Mouse (Mus musculus): Measurements from ENCODE around the gene Pde4b.
A peak's percentile ranks its signal among the peaks of the same experiment; 100 is the strongest.

The Pde4b gene

GRCm38 (mm10) chr4:102539598-102540180 lies 452.3 kb downstream of the Pde4b start:
- DNase-seq (ENCODE audit: low spot score) = no peak

- no peak for DNase-seq (ENCODE audit: low spot score)
These were observed 455.6 kb downstream of the Pde4b start for GRCm38 (mm10) chr4:102542976-102543375.

GRCm38 (mm10) chr4:102545226-102545625 lies 457.9 kb downstream of the Pde4b start:
- DNase-seq (ENCODE audit: low spot score) = no peak

DNA sequence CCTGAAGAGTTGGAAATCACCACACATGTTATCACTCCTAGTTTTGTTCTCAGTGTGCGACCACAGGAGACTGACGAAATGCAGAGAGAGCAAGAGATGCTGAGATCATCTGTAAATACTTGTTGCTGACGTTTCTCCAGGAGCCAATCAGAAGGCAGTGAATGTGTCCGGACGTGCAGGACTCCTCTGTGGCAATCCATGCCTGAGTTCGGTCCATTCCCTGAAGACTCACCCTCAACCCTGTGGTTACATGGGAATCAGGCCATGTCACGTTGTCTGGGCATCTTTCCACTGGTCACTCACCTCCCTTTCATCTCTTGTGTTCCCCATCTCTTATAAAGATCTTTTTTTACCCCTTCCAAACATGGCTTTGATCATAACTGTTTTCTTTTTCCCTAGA lies 468.2 kb downstream of the Pde4b start:
- DNase-seq (ENCODE audit: low spot score) = no peak

- DNase-seq (ENCODE audit: low spot score) = no peak
These were observed 469.7 kb downstream of the Pde4b start for GRCm38 (mm10) chr4:102557006-102557405.

- peak; percentile 30 for DNase-seq (ENCODE audit: low spot score)
These were observed 470.3 kb downstream of the Pde4b start for GRCm38 (mm10) chr4:102557508-102558220.

- DNase-seq (ENCODE audit: low spot score) = no peak
These were observed 471.0 kb downstream of the Pde4b start for GRCm38 (mm10) chr4:102558328-102558727.

DNA sequence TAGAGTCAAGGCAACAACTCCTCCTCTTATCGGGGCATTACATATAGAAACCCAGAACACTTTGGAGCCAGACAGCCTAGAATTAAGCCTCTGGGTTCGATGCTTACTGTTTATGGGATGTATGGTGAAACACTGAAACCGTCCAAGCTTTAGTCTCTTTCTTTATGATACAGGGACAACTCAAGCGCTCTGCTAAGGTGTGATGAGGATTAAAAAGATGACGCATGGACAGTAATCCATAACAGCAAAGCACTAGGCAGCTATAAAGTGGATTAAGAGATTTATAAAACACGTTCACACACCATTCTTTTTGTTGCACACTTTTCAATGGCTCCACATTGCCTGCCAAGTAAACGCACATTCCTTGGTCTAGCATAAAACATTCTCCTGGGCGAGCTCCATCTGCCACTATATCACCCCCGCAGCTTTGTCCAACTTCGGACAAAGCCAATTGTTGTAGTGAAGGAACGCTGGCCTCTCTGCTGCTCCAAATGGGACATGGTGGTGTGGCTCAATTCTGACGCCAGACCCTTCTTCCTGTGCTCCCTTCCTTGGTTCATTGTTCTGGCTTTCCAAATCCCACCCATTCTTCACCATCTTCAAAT lies 473.4 kb downstream of the Pde4b start:
- no peak for DNase-seq (ENCODE audit: low spot score)

- DNase-seq (ENCODE audit: low spot score) = no peak
These were observed 476.0 kb downstream of the Pde4b start for GRCm38 (mm10) chr4:102563273-102563855.

GRCm38 (mm10) chr4:102564286-102564685 lies 476.9 kb downstream of the Pde4b start:
- DNase-seq (ENCODE audit: low spot score) = no peak

DNA sequence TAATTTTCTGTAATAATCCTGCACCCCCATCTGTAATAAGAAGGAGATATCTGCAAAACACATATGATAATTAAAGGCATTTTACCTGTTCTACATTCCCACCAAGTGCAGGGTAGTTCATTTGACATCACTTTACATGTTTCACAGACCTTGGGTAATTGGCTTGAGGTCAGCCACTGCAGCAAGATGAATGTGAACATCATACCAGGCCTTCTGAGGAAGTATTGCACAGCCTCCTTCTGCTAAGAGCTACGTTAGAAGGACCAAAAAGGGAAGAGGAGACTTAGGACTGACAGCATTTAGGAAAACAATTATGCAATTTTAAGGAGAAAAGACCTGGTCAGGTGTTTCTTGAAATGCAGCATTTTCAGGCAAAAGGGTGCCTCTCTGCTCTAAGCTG lies 479.1 kb downstream of the Pde4b start:
- DNase-seq (ENCODE audit: low spot score) = no peak

DNA sequence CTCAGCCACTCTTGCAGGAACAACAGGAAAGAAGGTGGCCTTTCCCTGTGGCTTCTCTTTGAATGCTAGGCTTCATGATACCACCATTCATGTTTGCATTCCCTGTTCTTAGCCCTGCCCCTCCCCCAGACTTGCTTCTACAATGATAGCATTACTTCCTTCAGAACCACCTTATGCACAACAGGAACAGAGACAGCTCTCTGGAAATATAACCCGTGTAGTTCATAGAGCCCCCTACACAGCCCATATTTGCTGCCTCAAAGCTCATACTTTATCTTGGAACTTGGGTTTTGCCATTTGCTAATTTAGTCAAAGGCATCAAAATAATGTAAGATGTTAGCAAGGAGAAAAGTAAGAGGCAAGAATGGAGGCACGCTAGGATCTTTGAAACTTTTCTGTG lies 479.8 kb downstream of the Pde4b start:
- no peak for DNase-seq (ENCODE audit: low spot score)

DNA sequence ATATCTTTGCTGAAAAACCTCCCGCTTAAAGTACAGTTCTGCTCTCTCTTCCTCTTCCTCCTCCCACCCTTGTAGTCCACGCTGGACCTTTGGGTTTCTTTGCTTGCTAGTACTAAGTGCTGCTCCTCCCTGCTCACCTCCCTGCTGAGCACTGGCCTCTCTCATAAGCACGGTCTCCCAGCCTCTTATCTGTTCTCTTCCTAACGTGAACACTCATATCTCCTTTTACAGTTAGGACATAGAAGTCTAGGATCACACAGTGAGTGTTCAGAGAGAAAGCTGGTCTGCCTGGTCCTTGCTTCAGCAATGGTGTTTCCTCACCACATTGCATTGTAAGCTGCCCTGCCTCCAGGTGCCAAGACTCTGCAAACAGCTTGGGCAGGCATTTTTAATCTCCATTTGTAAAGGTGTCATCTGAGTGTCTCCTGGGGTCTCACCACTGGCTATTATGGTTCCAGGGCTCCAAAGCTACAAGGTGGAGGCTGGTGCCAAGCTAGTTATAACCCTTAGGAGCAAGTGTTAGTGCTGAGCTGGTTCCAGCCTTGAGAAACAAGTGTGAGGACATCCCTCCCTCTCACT lies 480.4 kb downstream of the Pde4b start:
- no peak for DNase-seq (ENCODE audit: low spot score)

- peak; percentile 41 for DNase-seq (ENCODE audit: low spot score)
These were observed 481.2 kb downstream of the Pde4b start for GRCm38 (mm10) chr4:102568591-102568990.

GRCm38 (mm10) chr4:102569101-102569583 lies 481.8 kb downstream of the Pde4b start:
- peak; percentile 88 for DNase-seq (ENCODE audit: low spot score)

DNA sequence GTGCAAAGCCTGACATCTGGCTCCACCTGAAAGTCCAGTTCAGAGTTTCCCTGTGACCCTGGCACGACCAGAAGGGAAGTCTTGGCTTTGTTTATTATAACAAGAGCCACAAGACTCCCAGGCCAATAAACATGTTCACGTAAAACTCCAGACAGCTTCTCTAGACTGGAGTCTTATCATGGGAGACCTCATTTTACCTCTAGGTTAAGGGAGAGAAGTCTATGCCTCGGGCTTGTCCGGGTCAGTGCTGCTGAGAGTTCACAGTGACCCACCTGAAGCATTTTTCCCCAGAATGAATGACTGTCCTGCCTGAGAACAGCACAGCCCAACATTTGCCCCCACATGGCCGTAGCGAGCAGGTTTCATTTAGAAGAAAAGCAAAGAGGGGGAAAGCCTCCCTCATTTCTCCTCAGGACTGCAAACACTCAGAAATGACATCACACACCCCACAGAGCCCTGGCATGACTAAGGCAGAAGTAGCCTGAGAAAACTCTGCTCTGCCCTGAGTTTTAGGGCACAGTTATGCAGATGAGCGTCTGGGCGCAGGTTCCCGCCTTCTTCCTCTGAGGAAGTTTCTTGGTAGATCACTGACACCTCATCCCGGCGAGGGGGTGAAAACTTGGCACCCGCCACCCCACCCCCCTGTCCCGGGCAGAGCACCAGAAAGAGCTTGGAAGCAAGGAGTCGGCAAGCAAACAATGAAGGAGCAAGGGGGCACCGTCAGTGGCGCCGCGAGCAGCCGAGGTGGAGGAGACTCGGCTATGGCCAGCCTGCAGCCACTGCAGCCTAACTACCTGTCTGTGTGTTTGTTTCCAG lies 482.8 kb downstream of the Pde4b start:
- DNase-seq (ENCODE audit: low spot score) = peak; percentile 78

DNA sequence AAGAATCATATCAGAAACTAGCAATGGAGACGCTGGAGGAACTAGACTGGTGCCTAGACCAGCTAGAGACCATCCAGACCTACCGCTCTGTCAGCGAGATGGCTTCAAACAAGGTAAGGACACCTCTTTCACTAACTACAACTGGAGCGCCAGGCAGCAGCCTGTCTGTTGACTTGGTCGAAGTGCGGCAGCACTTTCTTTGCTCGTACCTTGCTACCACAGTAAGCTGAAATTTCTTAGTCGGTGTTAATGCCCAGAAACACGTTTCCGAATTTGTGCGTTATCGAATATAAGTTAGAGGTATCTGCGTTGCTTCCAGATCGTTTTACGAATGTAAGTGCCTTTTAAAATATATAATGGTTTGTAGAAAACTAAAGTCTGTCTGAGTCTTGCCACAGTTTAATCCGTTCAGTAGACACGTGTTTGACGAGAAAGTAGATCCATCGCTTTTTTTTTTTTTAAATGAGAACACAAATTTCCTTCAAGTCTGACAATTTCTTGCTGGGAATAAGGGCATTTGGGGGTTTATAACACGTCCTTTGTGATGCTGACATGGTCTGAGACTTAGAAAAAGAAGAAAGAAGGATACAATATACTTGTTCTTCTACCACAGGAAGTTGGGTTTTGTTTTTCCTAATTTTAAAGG lies 483.5 kb downstream of the Pde4b start:
- peak; percentile 55 for DNase-seq (ENCODE audit: low spot score)

GRCm38 (mm10) chr4:102572031-102572430 lies 484.7 kb downstream of the Pde4b start:
- peak; percentile 50 for DNase-seq (ENCODE audit: low spot score)

GRCm38 (mm10) chr4:102572591-102572990 lies 485.2 kb downstream of the Pde4b start:
- peak; percentile 54 for DNase-seq (ENCODE audit: low spot score)

DNA sequence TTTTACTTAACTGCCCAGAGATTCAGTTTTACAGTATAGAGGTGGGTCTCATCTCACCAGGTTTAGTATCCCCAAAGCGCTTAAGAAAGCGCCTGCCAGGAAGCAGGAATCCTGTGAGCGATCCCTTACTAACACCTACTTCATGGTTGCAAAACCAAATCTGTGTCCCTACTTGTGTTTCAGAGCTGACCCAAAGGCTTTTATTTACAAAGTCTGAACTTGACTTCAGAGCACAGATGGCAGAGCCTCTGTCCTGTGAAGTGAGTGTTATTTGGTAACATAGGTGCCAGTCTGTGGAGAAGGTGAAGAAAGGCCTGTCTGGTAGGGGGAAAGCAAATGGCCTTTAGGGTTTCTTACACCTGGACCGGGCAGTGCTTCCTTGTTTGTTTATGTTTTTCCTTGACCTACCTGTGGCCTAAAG lies 486.0 kb downstream of the Pde4b start:
- DNase-seq (ENCODE audit: low spot score) = no peak

DNA sequence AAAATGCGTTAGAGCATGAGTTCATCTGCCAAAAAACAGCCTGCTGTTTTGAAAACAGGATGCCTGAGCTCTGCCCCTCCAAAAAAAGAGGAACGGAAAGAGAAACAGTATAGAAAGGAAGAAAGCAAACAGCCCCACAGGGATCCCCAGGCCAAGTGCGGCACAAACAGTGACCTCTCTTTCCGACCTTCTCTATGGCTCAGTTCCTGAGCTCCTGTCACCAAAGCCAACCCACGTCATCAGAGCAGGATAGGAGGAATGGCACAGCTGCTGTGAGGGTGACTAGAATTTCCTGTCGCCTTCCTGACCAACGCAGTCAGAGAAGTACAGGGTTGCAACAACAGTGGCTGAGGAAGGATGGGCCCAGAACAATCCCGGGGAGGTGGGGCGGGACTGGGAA lies 486.9 kb downstream of the Pde4b start:
- peak; percentile 62 for DNase-seq (ENCODE audit: low spot score)

Data from T-cell, adult 2 months (primary cell).